Mouse (Mus musculus): ENCODE results near the gene Ptov1. TPM values are rescaled to one million over a fixed set of nuclear protein-coding genes. Genes with fewer than 3 reads are reported as not detected.

The Ptov1 gene
- total and polyA plus RNA-seq, 2 experiments from 2014 or later = 498 to 513 TPM

GRCm38 (mm10) chr7:44816470-44817021 is 53.0 kb downstream of the Ptov1 start, which contains the start of gene Atf5:
Atf5 (minus strand) TSS chr7:44816658.
- 0 out of 2 replicates have a peak, but pooled peaks cover 4% of the 10 kb centered on the region for H3K36me3 ChIP-seq (ENCODE audit: insufficient read depth)
- peak within 1 kb of the TSS; percentile 89 for H3K4me3 ChIP-seq (ENCODE audit: low read depth, low read length)
- peak within 1 kb of the TSS; percentile 93 for H3K27ac ChIP-seq (ENCODE audit: low read depth, low read length)
- ATAC-seq (peak; percentile 19), DNase-seq (peak; percentile 70)
- peaks cover 21% of the 10 kb centered on the region for H3K4me1 ChIP-seq (ENCODE audit: insufficient read depth)
- TF ChIP-seq CTCF (IDR thresholded peaks at IDR 0.05; ENCODE audit: low read depth) = no peak
- peak within 1 kb of the TSS; percentile 58 for H3K4me2 ChIP-seq (ENCODE audit: low read depth)
- no peaks in the 10 kb centered on the region for H3K27me3 ChIP-seq (ENCODE audit: insufficient read depth, low read length)
- no peaks in the 10 kb centered on the region for H3K9me3 ChIP-seq (ENCODE audit: low read length)
- under 1% methylated on average over 43 of the region's 57 CpGs for WGBS
- H3K9ac ChIP-seq = peak within 1 kb of the TSS; percentile 92

DNA sequence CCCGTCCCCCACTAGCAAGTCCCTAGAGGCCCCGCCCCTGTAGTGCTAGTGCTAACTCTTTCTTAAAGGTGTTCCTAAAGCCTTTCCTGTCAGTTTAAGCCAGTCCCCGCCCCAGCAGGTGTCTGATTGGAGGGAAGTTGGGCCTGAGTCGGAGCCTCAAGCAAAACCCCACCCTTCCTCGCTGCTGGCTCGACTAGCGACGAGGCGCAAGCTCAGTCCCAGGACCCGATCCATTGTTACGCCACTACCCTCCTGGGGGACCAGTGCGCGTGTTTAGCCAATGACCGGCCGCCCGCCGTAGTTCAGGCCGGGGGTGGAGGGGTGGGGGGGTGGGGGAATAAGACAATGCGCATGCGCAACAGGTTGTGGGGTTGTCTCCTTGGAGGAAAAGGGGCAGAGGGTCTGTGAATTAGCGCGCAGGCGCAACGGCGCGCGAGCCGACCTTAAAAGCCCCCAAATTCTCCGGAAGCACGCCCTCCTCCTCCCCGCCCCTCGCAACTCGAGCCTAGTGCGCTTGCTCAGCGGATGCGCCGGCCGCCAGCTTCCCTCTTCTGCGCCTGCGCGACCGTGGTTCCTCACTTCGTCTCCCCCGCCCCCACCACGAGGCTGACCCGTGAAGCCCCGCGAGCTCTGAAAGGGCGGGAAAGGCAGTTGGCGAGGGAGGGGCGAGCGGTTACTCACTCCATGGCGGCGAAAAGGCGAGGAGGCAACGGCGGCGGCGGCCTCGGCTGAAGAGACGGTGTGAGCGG is 53.7 kb downstream of the Ptov1 start, which contains the start of the genes Nup62 and Il4i1:
Gene Nup62, plus strand, starts transcription at position 368 of the 749 bp plus-strand sequence.
Gene Il4i1, plus strand, starts transcription at position 667 of the 749 bp plus-strand sequence.
- peak within 1 kb of the TSS; percentile 92 for H3K9ac ChIP-seq
- peak; percentile 92 for ATAC-seq
- no peaks in the 10 kb centered on the region for H3K9me3 ChIP-seq (ENCODE audit: low read length)
- peak; percentile 100 for DNase-seq
- H3K36me3 ChIP-seq (ENCODE audit: insufficient read depth) = 0 out of 2 replicates have a peak, but pooled peaks cover 4% of the 10 kb centered on the region
- H3K27me3 ChIP-seq (ENCODE audit: insufficient read depth, low read length) = no peaks in the 10 kb centered on the region
- WGBS = 2% methylated on average over 58 of the region's 62 CpGs
- TF ChIP-seq CTCF (IDR thresholded peaks at IDR 0.05; ENCODE audit: low read depth) = no peak
- H3K4me3 ChIP-seq (ENCODE audit: low read depth, low read length) = peak within 1 kb of the TSS; percentile 89
- H3K4me2 ChIP-seq (ENCODE audit: low read depth) = peak within 1 kb of the TSS; percentile 58
- peaks cover 21% of the 10 kb centered on the region for H3K4me1 ChIP-seq (ENCODE audit: insufficient read depth)
- H3K27ac ChIP-seq (ENCODE audit: low read depth, low read length) = peak within 1 kb of the TSS; percentile 93

DNA sequence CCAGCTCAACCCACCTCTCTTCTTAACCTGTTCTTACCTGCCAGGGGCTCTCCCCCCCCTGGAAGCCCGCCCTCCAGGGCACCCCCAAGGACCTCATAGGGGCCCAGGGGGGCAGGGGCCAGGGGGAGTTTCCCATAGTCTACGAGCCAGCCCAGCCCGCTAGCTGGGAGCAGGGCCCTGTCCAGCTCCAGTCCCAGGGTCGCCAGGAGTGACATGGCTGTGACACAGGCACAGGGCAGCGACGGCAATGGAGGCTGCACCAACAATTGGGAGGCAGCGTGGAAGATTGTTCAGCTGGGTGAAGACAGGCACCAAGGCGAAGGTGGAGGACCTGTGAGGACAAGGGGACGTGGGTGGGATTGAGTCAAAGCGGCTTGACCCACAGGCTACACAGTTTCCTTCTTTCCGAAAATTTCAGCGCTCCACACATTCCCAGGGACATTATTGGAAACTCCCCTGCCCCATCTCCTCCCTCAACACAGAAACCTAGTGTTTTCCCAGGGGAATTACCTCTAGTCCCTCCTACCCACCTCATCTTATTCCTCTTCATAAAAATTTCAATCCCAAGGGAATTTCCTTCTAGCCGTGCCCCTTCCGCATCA is 54.5 kb downstream of the Ptov1 start:
- WGBS = 22% methylated on average over 14 of the region's 14 CpGs
- H3K27ac ChIP-seq (ENCODE audit: low read depth, low read length) = peak overlapping the region; percentile 93

GRCm38 (mm10) chr7:44814423-44814822 is 55.2 kb downstream of the Ptov1 start:
- H3K4me2 ChIP-seq (ENCODE audit: low read depth) = no peak overlapping the region
- TF ChIP-seq CTCF (IDR thresholded peaks at IDR 0.05; ENCODE audit: low read depth) = no peak
- no peak overlapping the region for H3K4me3 ChIP-seq (ENCODE audit: low read depth, low read length)
- DNase-seq (no peak), ATAC-seq (no peak)
- no peaks in the 10 kb centered on the region for H3K9me3 ChIP-seq (ENCODE audit: low read length)
- no peak overlapping the region for H3K27ac ChIP-seq (ENCODE audit: low read depth, low read length)
- no peak overlapping the region for H3K9ac ChIP-seq
- peaks cover 21% of the 10 kb centered on the region for H3K4me1 ChIP-seq (ENCODE audit: insufficient read depth)
- H3K36me3 ChIP-seq (ENCODE audit: insufficient read depth) = 0 out of 2 replicates have a peak, but pooled peaks cover 4% of the 10 kb centered on the region
- no peaks in the 10 kb centered on the region for H3K27me3 ChIP-seq (ENCODE audit: insufficient read depth, low read length)
- 97% methylated on average over 4 of the region's 4 CpGs for WGBS

More for the DNA sequence above, 54.5 kb downstream of the Ptov1 start:
- Histone ChIP-seq H3K4me3 (ENCODE audit: low read depth, low read length) (peak overlapping the region; percentile 89), H3K9me3 (ENCODE audit: low read length) (no peaks in the 10 kb centered on the region), H3K27me3 (ENCODE audit: insufficient read depth, low read length) (no peaks in the 10 kb centered on the region), H3K4me2 (ENCODE audit: low read depth) (peak overlapping the region; percentile 41), H3K9ac (no peak overlapping the region), H3K36me3 (ENCODE audit: insufficient read depth) (0 out of 2 replicates have a peak, but pooled peaks cover 4% of the 10 kb centered on the region), H3K4me1 (ENCODE audit: insufficient read depth) (peaks cover 21% of the 10 kb centered on the region)
- no peak for ATAC-seq
- no peak for TF ChIP-seq CTCF (IDR thresholded peaks at IDR 0.05; ENCODE audit: low read depth)
- no peak for DNase-seq

GRCm38 (mm10) chr7:44813985-44814384 is 55.6 kb downstream of the Ptov1 start:
- H3K9ac ChIP-seq = no peak overlapping the region
- ATAC-seq = no peak
- 0 out of 2 replicates have a peak, but pooled peaks cover 4% of the 10 kb centered on the region for H3K36me3 ChIP-seq (ENCODE audit: insufficient read depth)
- H3K4me3 ChIP-seq (ENCODE audit: low read depth, low read length) = no peak overlapping the region
- H3K27me3 ChIP-seq (ENCODE audit: insufficient read depth, low read length) = no peaks in the 10 kb centered on the region
- DNase-seq = no peak
- no peak overlapping the region for H3K27ac ChIP-seq (ENCODE audit: low read depth, low read length)
- H3K4me1 ChIP-seq (ENCODE audit: insufficient read depth) = peaks cover 21% of the 10 kb centered on the region
- H3K9me3 ChIP-seq (ENCODE audit: low read length) = no peaks in the 10 kb centered on the region
- no peak overlapping the region for H3K4me2 ChIP-seq (ENCODE audit: low read depth)
- 96% methylated on average over 3 of the region's 3 CpGs for WGBS
- TF ChIP-seq CTCF (IDR thresholded peaks at IDR 0.05; ENCODE audit: low read depth) = no peak

MicroRNAs within 50 kb of the gene (microRNA counts, 519-probe panel; counts per million panel counts)
- not detected for microRNA mmu-miR-707

Small RNA genes within 50 kb of the gene (microRNA-seq; reads per million reads assigned to microRNA genes)
- 0 reads per million in 2 experiments for gene Mir707

Other genes starting within 250 kb of the Ptov1 start
- gene Myh14, start 198.9 kb downstream of the Ptov1 start, total RNA-seq (2014; rRNA removed) = 4.5 and 11.9 TPM in 2 replicates
- gene Myh14, start 198.9 kb downstream of the Ptov1 start, polyA plus RNA-seq (2015; fragmentation: Nextera tagmentation; extraction: Ambion mirVana) = 2.9 and 4.2 TPM in 2 replicates
- not detected in 2 replicates for gene Izumo2, start 161.0 kb downstream of the Ptov1 start, total RNA-seq (2014; rRNA removed)
- gene Izumo2, start 161.0 kb downstream of the Ptov1 start, polyA plus RNA-seq (2015; fragmentation: Nextera tagmentation; extraction: Ambion mirVana) = not detected in 2 replicates
- 18.7 and 19.6 TPM in 2 replicates for gene Vrk3, start 121.4 kb downstream of the Ptov1 start, total RNA-seq (2014; rRNA removed)
- 27.1 and 31.1 TPM in 2 replicates for gene Vrk3, start 121.4 kb downstream of the Ptov1 start, polyA plus RNA-seq (2015; fragmentation: Nextera tagmentation; extraction: Ambion mirVana)
- 0.85 and 2.0 TPM in 2 replicates for gene Zfp473, start 118.7 kb downstream of the Ptov1 start, total RNA-seq (2014; rRNA removed)
- gene Zfp473, start 118.7 kb downstream of the Ptov1 start, polyA plus RNA-seq (2015; fragmentation: Nextera tagmentation; extraction: Ambion mirVana) = 0.41 and 0.74 TPM in 2 replicates
- 58.0 and 68.7 TPM in 2 replicates for gene Nup62, start 53.7 kb downstream of the Ptov1 start, total RNA-seq (2014; rRNA removed)
- 50.5 and 57.0 TPM in 2 replicates for gene Nup62, start 53.7 kb downstream of the Ptov1 start, polyA plus RNA-seq (2015; fragmentation: Nextera tagmentation; extraction: Ambion mirVana)
- gene Il4i1, start 53.4 kb downstream of the Ptov1 start, total RNA-seq (2014; rRNA removed) = 0.15 and 1.3 TPM in 2 replicates
- gene Il4i1, start 53.4 kb downstream of the Ptov1 start, polyA plus RNA-seq (2015; fragmentation: Nextera tagmentation; extraction: Ambion mirVana) = 0.21 and 0.34 TPM in 2 replicates
- 10.1 and 15.9 TPM in 2 replicates for gene Atf5, start 53.1 kb downstream of the Ptov1 start, total RNA-seq (2014; rRNA removed)
- gene Atf5, start 53.1 kb downstream of the Ptov1 start, polyA plus RNA-seq (2015; fragmentation: Nextera tagmentation; extraction: Ambion mirVana) = 3.9 and 4.7 TPM in 2 replicates
- 89.9 and 109 TPM in 2 replicates for gene Akt1s1, start 20.8 kb downstream of the Ptov1 start, total RNA-seq (2014; rRNA removed)
- gene Akt1s1, start 20.8 kb downstream of the Ptov1 start, polyA plus RNA-seq (2015; fragmentation: Nextera tagmentation; extraction: Ambion mirVana) = 105 and 112 TPM in 2 replicates
- gene Tbc1d17, start 20.7 kb downstream of the Ptov1 start, total RNA-seq (2014; rRNA removed) = 71.9 and 378 TPM in 2 replicates
- 87.8 and 115 TPM in 2 replicates for gene Tbc1d17, start 20.7 kb downstream of the Ptov1 start, polyA plus RNA-seq (2015; fragmentation: Nextera tagmentation; extraction: Ambion mirVana)
- gene Pnkp, start 12.6 kb downstream of the Ptov1 start, total RNA-seq (2014; rRNA removed) = 30.5 and 31.0 TPM in 2 replicates
- 27.2 and 29.8 TPM in 2 replicates for gene Pnkp, start 12.6 kb downstream of the Ptov1 start, polyA plus RNA-seq (2015; fragmentation: Nextera tagmentation; extraction: Ambion mirVana)
- 113 and 148 TPM in 2 replicates for gene Med25, start 22.9 kb upstream of the Ptov1 start, total RNA-seq (2014; rRNA removed)
- 142 and 151 TPM in 2 replicates for gene Med25, start 22.9 kb upstream of the Ptov1 start, polyA plus RNA-seq (2015; fragmentation: Nextera tagmentation; extraction: Ambion mirVana)
- 17.0 and 22.3 TPM in 2 replicates for gene Fuz, start 26.3 kb upstream of the Ptov1 start, total RNA-seq (2014; rRNA removed)
- gene Fuz, start 26.3 kb upstream of the Ptov1 start, polyA plus RNA-seq (2015; fragmentation: Nextera tagmentation; extraction: Ambion mirVana) = 13.8 and 16.6 TPM in 2 replicates
- gene Ap2a1, start 59.7 kb upstream of the Ptov1 start, total RNA-seq (2014; rRNA removed) = 140 and 175 TPM in 2 replicates
- 101 and 113 TPM in 2 replicates for gene Ap2a1, start 59.7 kb upstream of the Ptov1 start, polyA plus RNA-seq (2015; fragmentation: Nextera tagmentation; extraction: Ambion mirVana)
- gene Tsks, start 73.4 kb upstream of the Ptov1 start, total RNA-seq (2014; rRNA removed) = not detected in 2 replicates
- gene Tsks, start 73.4 kb upstream of the Ptov1 start, polyA plus RNA-seq (2015; fragmentation: Nextera tagmentation; extraction: Ambion mirVana) = 0.18 TPM in 1 of 2 replicates, not detected in the other
- gene Cpt1c, start 105.1 kb upstream of the Ptov1 start, total RNA-seq (2014; rRNA removed) = 71.9 and 73.1 TPM in 2 replicates
- 34.3 and 49.6 TPM in 2 replicates for gene Cpt1c, start 105.1 kb upstream of the Ptov1 start, polyA plus RNA-seq (2015; fragmentation: Nextera tagmentation; extraction: Ambion mirVana)
- 208 and 220 TPM in 2 replicates for gene Prmt1, start 116.8 kb upstream of the Ptov1 start, total RNA-seq (2014; rRNA removed)
- 598 and 639 TPM in 2 replicates for gene Prmt1, start 116.8 kb upstream of the Ptov1 start, polyA plus RNA-seq (2015; fragmentation: Nextera tagmentation; extraction: Ambion mirVana)
- 39.3 and 39.7 TPM in 2 replicates for gene Irf3, start 127.9 kb upstream of the Ptov1 start, total RNA-seq (2014; rRNA removed)
- gene Irf3, start 127.9 kb upstream of the Ptov1 start, polyA plus RNA-seq (2015; fragmentation: Nextera tagmentation; extraction: Ambion mirVana) = 23.1 and 24.0 TPM in 2 replicates
- 7.5 and 7.9 TPM in 2 replicates for gene Bcl2l12, start 128.9 kb upstream of the Ptov1 start, total RNA-seq (2014; rRNA removed)
- 7.8 and 8.5 TPM in 2 replicates for gene Bcl2l12, start 128.9 kb upstream of the Ptov1 start, polyA plus RNA-seq (2015; fragmentation: Nextera tagmentation; extraction: Ambion mirVana)
- gene Scaf1, start 146.6 kb upstream of the Ptov1 start, total RNA-seq (2014; rRNA removed) = 58.7 and 72.5 TPM in 2 replicates
- gene Scaf1, start 146.6 kb upstream of the Ptov1 start, polyA plus RNA-seq (2015; fragmentation: Nextera tagmentation; extraction: Ambion mirVana) = 43.4 and 50.0 TPM in 2 replicates
- gene Rras, start 148.2 kb upstream of the Ptov1 start, total RNA-seq (2014; rRNA removed) = 2.9 and 4.2 TPM in 2 replicates
- 10.6 and 13.1 TPM in 2 replicates for gene Rras, start 148.2 kb upstream of the Ptov1 start, polyA plus RNA-seq (2015; fragmentation: Nextera tagmentation; extraction: Ambion mirVana)
- gene Prr12, start 183.1 kb upstream of the Ptov1 start, total RNA-seq (2014; rRNA removed) = 12.6 and 14.0 TPM in 2 replicates
- 4.9 and 8.2 TPM in 2 replicates for gene Prr12, start 183.1 kb upstream of the Ptov1 start, polyA plus RNA-seq (2015; fragmentation: Nextera tagmentation; extraction: Ambion mirVana)
- gene Nosip, start 192.6 kb upstream of the Ptov1 start, total RNA-seq (2014; rRNA removed) = 75.2 and 76.4 TPM in 2 replicates
- gene Nosip, start 192.6 kb upstream of the Ptov1 start, polyA plus RNA-seq (2015; fragmentation: Nextera tagmentation; extraction: Ambion mirVana) = 74.3 and 75.2 TPM in 2 replicates
- 6.3 and 15.9 TPM in 2 replicates for gene Prrg2, start 192.9 kb upstream of the Ptov1 start, total RNA-seq (2014; rRNA removed)
- 14.9 and 15.1 TPM in 2 replicates for gene Prrg2, start 192.9 kb upstream of the Ptov1 start, polyA plus RNA-seq (2015; fragmentation: Nextera tagmentation; extraction: Ambion mirVana)
- gene Rcn3, start 222.4 kb upstream of the Ptov1 start, total RNA-seq (2014; rRNA removed) = 29.7 and 43.8 TPM in 2 replicates
- gene Rcn3, start 222.4 kb upstream of the Ptov1 start, polyA plus RNA-seq (2015; fragmentation: Nextera tagmentation; extraction: Ambion mirVana) = 32.6 and 36.4 TPM in 2 replicates
- gene Fcgrt, start 234.1 kb upstream of the Ptov1 start, total RNA-seq (2014; rRNA removed) = 24.9 and 29.4 TPM in 2 replicates
- 35.1 and 44.7 TPM in 2 replicates for gene Fcgrt, start 234.1 kb upstream of the Ptov1 start, polyA plus RNA-seq (2015; fragmentation: Nextera tagmentation; extraction: Ambion mirVana)

Data from forebrain, postnatal 0 days (tissue).